Mouse (Mus musculus) frontal cortex, postnatal 36 days (tissue): ENCODE measurements at regions not wholly inside any gene's neighbourhood (a gene's known extent, or its start where the extent isn't known, plus 50 kb on each side); places are given as distances from the start of the nearest gene placed in this dataset.

Source experiments
- DNase-seq, 2 experiments: peaks; one replicate each; pipeline ENCODE4 v3.0.0; 2022; ENCODE audit warnings: low spot score in 2 of 2

- peak; percentile 7 to 60 for DNase-seq
Measured at GRCm38 (mm10) chr7:62924585-62925331, 101.3 kb upstream of the A26c2 start.

GRCm38 (mm10) chr7:62922246-62922645 is 98.8 kb upstream of the A26c2 start:
- DNase-seq, result peak; percentile 33 to 49

DNA sequence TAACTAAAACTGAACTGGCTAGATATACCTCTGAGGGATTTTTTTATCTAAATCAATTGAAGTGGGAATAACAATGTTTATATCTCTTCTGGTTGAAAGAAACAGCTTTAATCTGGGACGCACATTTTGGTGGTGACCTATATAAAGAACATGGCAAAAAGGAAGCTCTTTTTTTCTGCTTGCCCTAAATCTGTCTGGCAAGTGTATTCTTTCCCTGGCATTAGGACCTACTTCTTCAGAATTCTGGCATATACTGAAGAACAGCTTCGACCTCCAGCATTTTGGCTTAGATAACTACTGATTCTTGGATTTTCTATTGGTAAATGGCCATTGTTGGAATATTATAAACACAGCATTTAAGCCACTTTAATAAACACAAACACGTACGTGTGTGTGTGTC is 70.9 kb upstream of the A26c2 start:
- peak in 1 of 2 experiments; percentile 2 for DNase-seq

- peak in 1 of 2 experiments; percentile 6 for DNase-seq
Measured at GRCm38 (mm10) chr7:62877033-62877432, 53.6 kb upstream of the A26c2 start.
